In genomic region chr5:35636016-35636415, GRCm38 (mm10) we compare ENCODE assay signal across 18 mouse cellular contexts. TPM values are rescaled to one million over a fixed set of nuclear protein-coding genes. Genes with fewer than 3 reads are reported as not detected.
A peak's percentile ranks its signal among the peaks of the same experiment; 100 is the strongest.
DNase-seq lines count a peak whose midpoint lies in the region; ATAC-seq and TF ChIP-seq lines count a peak whose summit lies in the region.
"Had no signal": no experiment of that assay in that cellular context is flagged by ENCODE, and none has a peak within 500 bp of the region (broad histone marks: within the 10 kb centered on the region; RNA-seq: fewer than 3 reads in every experiment).

No protein-coding gene starts in this region.

- peaks cover 16% of the 10 kb centered on the region for H3K4me1 ChIP-seq in heart, adult 2 months (ENCODE audit: control insufficient read depth, insufficient read depth, low read length)
- peaks cover 14% of the 10 kb centered on the region; the same call in 1 of the 2 replicates for H3K4me1 ChIP-seq in heart, embryonic 10.5 days
- peaks cover 7% of the 10 kb centered on the region for H3K4me1 ChIP-seq in heart, embryonic 15.5 days (replicated peaks)
- no peaks in the 10 kb centered on the region for H3K4me1 ChIP-seq in forebrain, embryonic 12.5 days
- H3K4me1 ChIP-seq in forebrain, embryonic 16.5 days (replicated peaks; ENCODE audit: control insufficient read depth, insufficient read depth, low read length) = no peaks in the 10 kb centered on the region

- H3K79me2 ChIP-seq in heart, adult 2 months (replicated peaks; ENCODE audit: control insufficient read depth, insufficient read depth, low read length) = no peaks in the 10 kb centered on the region

- H3K9ac ChIP-seq in heart, adult 2 months (ENCODE audit: low read depth, low read length) = no peak overlapping the region
- no peak overlapping the region for H3K9ac ChIP-seq in heart, embryonic 15.5 days
- no peak overlapping the region for H3K9ac ChIP-seq in forebrain, embryonic 12.5 days
- no peak overlapping the region for H3K9ac ChIP-seq in forebrain, embryonic 16.5 days (replicated peaks; ENCODE audit: low read depth, low read length)
- H3K9ac ChIP-seq: intestine, embryonic 15.5 days; limb, embryonic 13.5 days; liver, postnatal 0 days had no signal

- H3K27me3 ChIP-seq in heart, adult 2 months (ENCODE audit: control insufficient read depth, insufficient read depth, low read length) = no peaks in the 10 kb centered on the region
- H3K27me3 ChIP-seq in heart, embryonic 10.5 days (ENCODE audit: insufficient read depth, poor library complexity, severe bottlenecking) = peaks cover 12% of the 10 kb centered on the region
- H3K27me3 ChIP-seq in heart, embryonic 15.5 days = 0 out of 2 replicates have a peak, but pooled peaks cover 4% of the 10 kb centered on the region
- H3K27me3 ChIP-seq in forebrain, embryonic 12.5 days = no peaks in the 10 kb centered on the region
- H3K27me3 ChIP-seq in forebrain, embryonic 16.5 days (replicated peaks; ENCODE audit: control insufficient read depth, insufficient read depth, low read length) = no peaks in the 10 kb centered on the region
- H3K27me3 ChIP-seq: intestine, embryonic 15.5 days; limb, embryonic 13.5 days had no signal

- TF ChIP-seq EP300 in heart, adult 2 months (IDR thresholded peaks at IDR 0.05; ENCODE audit: insufficient read depth, low read depth, low read length) = peak; percentile 89

- WGBS in heart, adult 2 months = 30% methylated on average over 2 of the region's 2 CpGs
- 72% methylated on average over 2 of the region's 2 CpGs for WGBS in heart, embryonic 10.5 days
- WGBS in heart, embryonic 15.5 days = 40% methylated on average over 2 of the region's 2 CpGs
- WGBS in forebrain, embryonic 12.5 days = 88% methylated on average over 2 of the region's 2 CpGs
- 98% methylated on average over 2 of the region's 2 CpGs for WGBS in forebrain, embryonic 16.5 days

- no peak overlapping the region for H3K4me3 ChIP-seq in heart, adult 2 months
- no peak overlapping the region for H3K4me3 ChIP-seq in heart, embryonic 10.5 days
- no peak overlapping the region for H3K4me3 ChIP-seq in heart, embryonic 15.5 days
- no peak overlapping the region for H3K4me3 ChIP-seq in forebrain, embryonic 12.5 days (replicated peaks)
- no peak overlapping the region for H3K4me3 ChIP-seq in forebrain, embryonic 16.5 days (replicated peaks; ENCODE audit: low read length)
- H3K4me3 ChIP-seq: intestine, embryonic 15.5 days; limb, embryonic 13.5 days had no signal

- peak overlapping the region; percentile 52 for H3K27ac ChIP-seq in heart, adult 2 months
- H3K27ac ChIP-seq in heart, embryonic 10.5 days = no peak overlapping the region
- H3K27ac ChIP-seq in heart, embryonic 15.5 days = peak overlapping the region; percentile 9; the same call in 1 of the 2 replicates
- H3K27ac ChIP-seq in forebrain, embryonic 12.5 days = no peak overlapping the region
- no peak overlapping the region for H3K27ac ChIP-seq in forebrain, embryonic 16.5 days (ENCODE audit: low read length)
- H3K27ac ChIP-seq: intestine, embryonic 15.5 days; limb, embryonic 13.5 days had no signal

- intact Hi-C loops in heart, adult 2 months (cut with DNase I) = no loop called here

- peak; percentile 74 for ATAC-seq in heart, embryonic 15.5 days (replicated peaks; ENCODE audit: insufficient number of reproducible peaks, insufficient read depth, low FRiP score, low read depth)
- no peak for ATAC-seq in forebrain, embryonic 12.5 days (ENCODE audit: low FRiP score)
- no peak for ATAC-seq in forebrain, embryonic 16.5 days
- ATAC-seq: CD4-positive, CD25-positive, alpha-beta regulatory T cell, adult 4 months; intestine, embryonic 15.5 days; liver, postnatal 0 days had no signal

- H3K9me3 ChIP-seq in heart, embryonic 10.5 days = no peaks in the 10 kb centered on the region
- H3K9me3 ChIP-seq in heart, embryonic 15.5 days (replicated peaks) = no peaks in the 10 kb centered on the region
- H3K9me3 ChIP-seq in forebrain, embryonic 12.5 days = no peaks in the 10 kb centered on the region
- H3K9me3 ChIP-seq in forebrain, embryonic 16.5 days (ENCODE audit: control insufficient read depth, low read length) = no peaks in the 10 kb centered on the region
- H3K9me3 ChIP-seq: intestine, embryonic 15.5 days; limb, embryonic 13.5 days had no signal

- no peak for TF ChIP-seq CTCF in heart, adult 2 months (IDR thresholded peaks at IDR 0.05)

- peak; percentile 70 to 86 for DNase-seq in heart, adult 2 months
- DNase-seq in heart, embryonic 10.5 days (ENCODE audit: low spot score) = no peak
- DNase-seq in adrenal gland, adult 18-20 months (ENCODE audit: low spot score in 2 of 2) = peak; percentile 35 to 58
- peak; percentile 83 for DNase-seq in skeletal muscle tissue, adult 2 months (ENCODE audit: low read depth, low spot score)
- DNase-seq in urinary bladder, postnatal 10 days (ENCODE audit: low spot score) = no peak
- DNase-seq: cerebellum, adult 18-20 months; kidney, postnatal 14 days; layer of hippocampus, postnatal 36 days; liver, postnatal 0 days; retina, postnatal 1 day; thymus, adult 18-20 months had no signal

- 0 out of 2 replicates have a peak, but pooled peaks have one; percentile 23 for TF ChIP-seq POLR2A in heart, adult 2 months (IDR thresholded peaks at IDR 0.05; ENCODE audit: insufficient read depth, low read depth, low read length)

- H3K36me3 ChIP-seq in heart, adult 2 months (ENCODE audit: control insufficient read depth, insufficient read depth, low read length) = no peaks in the 10 kb centered on the region
- H3K36me3 ChIP-seq in heart, embryonic 10.5 days = no peaks in the 10 kb centered on the region
- H3K36me3 ChIP-seq in heart, embryonic 15.5 days = no peaks in the 10 kb centered on the region
- no peaks in the 10 kb centered on the region for H3K36me3 ChIP-seq in forebrain, embryonic 12.5 days (replicated peaks)
- no peaks in the 10 kb centered on the region for H3K36me3 ChIP-seq in forebrain, embryonic 16.5 days (ENCODE audit: control insufficient read depth, insufficient read depth)
- H3K36me3 ChIP-seq: intestine, embryonic 15.5 days; limb, embryonic 13.5 days had no signal

- no peak overlapping the region for H3K4me2 ChIP-seq in heart, embryonic 15.5 days
- no peak overlapping the region for H3K4me2 ChIP-seq in forebrain, embryonic 12.5 days
- H3K4me2 ChIP-seq in forebrain, embryonic 16.5 days (ENCODE audit: low read length) = no peak overlapping the region
- H3K4me2 ChIP-seq: intestine, embryonic 15.5 days; limb, embryonic 13.5 days; midbrain, embryonic 11.5 days had no signal

RNA-seq across cellular contexts. Expression of gene Htra3, which starts 43.6 kb away (rescaled TPM):
- total RNA-seq in heart, adult 2 months (2021) = 100 to 1,000 TPM; 101 to 102 TPM
- polyA plus RNA-seq in heart, adult 2 months (2012; rRNA removed) = 130 and 147 TPM in 2 replicates
- 4.6 and 7.2 TPM in 2 replicates for polyA plus RNA-seq in heart, embryonic 10.5 days (2016; fragmentation: Nextera tagmentation; extraction: Ambion mirVana)
- 10 to 100 TPM; 26.0 to 78.7 TPM for total RNA-seq in adrenal gland, adult 18-20 months (2021)
- 14.7 and 22.2 TPM in 2 replicates for polyA plus RNA-seq in heart, embryonic 15.5 days (2015; fragmentation: Nextera tagmentation; extraction: Ambion mirVana)
- 5.9 and 8.2 TPM in 2 replicates for polyA plus RNA-seq in forebrain, embryonic 12.5 days (2016; fragmentation: Nextera tagmentation; extraction: Ambion mirVana)
- 11.3 and 11.8 TPM in 2 replicates for polyA plus RNA-seq in forebrain, embryonic 16.5 days (2015; fragmentation: Nextera tagmentation; extraction: Ambion mirVana)
- polyA plus RNA-seq: CD4-positive, CD25-positive, alpha-beta regulatory T cell, adult 4 months had no signal

RNA-seq across cellular contexts. Expression of gene Acox3, which starts 53.2 kb away (rescaled TPM):
- 10 to 100 TPM; 21.8 to 28.3 TPM for total RNA-seq in heart, adult 2 months (2021)
- 22.5 and 25.5 TPM in 2 replicates for polyA plus RNA-seq in heart, adult 2 months (2012; rRNA removed)
- polyA plus RNA-seq in heart, embryonic 10.5 days (2016; fragmentation: Nextera tagmentation; extraction: Ambion mirVana) = 9.9 and 10.3 TPM in 2 replicates
- total RNA-seq in adrenal gland, adult 18-20 months (2021) = 10 to 100 TPM; 51.0 to 53.6 TPM
- polyA plus RNA-seq in heart, embryonic 15.5 days (2015; fragmentation: Nextera tagmentation; extraction: Ambion mirVana) = 9.9 and 11.7 TPM in 2 replicates
- polyA plus RNA-seq in forebrain, embryonic 12.5 days (2016; fragmentation: Nextera tagmentation; extraction: Ambion mirVana) = 15.6 and 17.6 TPM in 2 replicates
- polyA plus RNA-seq in forebrain, embryonic 16.5 days (2015; fragmentation: Nextera tagmentation; extraction: Ambion mirVana) = 13.0 and 15.9 TPM in 2 replicates

Comparison
In these comparisons a context has a peak if more than half of its experiments do, and no peak if none do; other contexts are left out.
1. DNase-seq: peak in heart, adult 2 months (2 of 2), adrenal gland, adult 18-20 months (2 of 2) and skeletal muscle tissue, adult 2 months (single experiment); none in heart, embryonic 10.5 days (single experiment) and urinary bladder, postnatal 10 days (single experiment).
2. H3K27ac ChIP-seq: peak in heart, adult 2 months (single experiment) and heart, embryonic 15.5 days (single experiment); none in heart, embryonic 10.5 days (single experiment), forebrain, embryonic 12.5 days (single experiment) and forebrain, embryonic 16.5 days (single experiment).